Mouse (Mus musculus): Measurements from ENCODE around the gene Nlrc3. TPM values are rescaled to one million over a fixed set of nuclear protein-coding genes. Genes with fewer than 3 reads are reported as not detected.
A peak's percentile ranks its signal among the peaks of the same experiment; 100 is the strongest.

The Nlrc3 gene
- polyA plus RNA-seq, 1 experiment, result 3.8 TPM

GRCm38 (mm10) chr16:3933536-3933935, 42.9 kb downstream of the Nlrc3 start:
- Histone ChIP-seq H3K27me3 (replicated peaks; ENCODE audit: control insufficient read depth, insufficient read depth, low read length) (no peaks in the 10 kb centered on the region), H3K27ac (ENCODE audit: insufficient read depth, low read depth, low read length) (0 out of 2 replicates have a peak overlapping the region, but pooled peaks have one; percentile 44), H3K36me3 (ENCODE audit: control insufficient read depth, insufficient read depth, low read length) (peaks cover 2% of the 10 kb centered on the region), H3K4me1 (ENCODE audit: control insufficient read depth, insufficient read depth, low read length) (peaks cover 4% of the 10 kb centered on the region; the same call in 1 of the 2 replicates), H3K4me3 (ENCODE audit: insufficient read depth, low read depth, low read length) (no peak overlapping the region)
- no peak for TF ChIP-seq POLR2A (IDR thresholded peaks at IDR 0.05; ENCODE audit: low read depth, low read length)
- no peak for TF ChIP-seq CTCF (conservative IDR thresholded peaks at IDR 0.05; ENCODE audit: insufficient read depth, insufficient read length, low read depth, low read length)
- DNase-seq, result no peak
- 87% methylated on average over 6 of the region's 6 CpGs for WGBS

- Histone ChIP-seq H3K4me1 (ENCODE audit: control insufficient read depth, insufficient read depth, low read length) (peaks cover 4% of the 10 kb centered on the region; the same call in 1 of the 2 replicates), H3K27ac (ENCODE audit: insufficient read depth, low read depth, low read length) (no peak overlapping the region), H3K4me3 (ENCODE audit: insufficient read depth, low read depth, low read length) (no peak overlapping the region), H3K36me3 (ENCODE audit: control insufficient read depth, insufficient read depth, low read length) (peaks cover 7% of the 10 kb centered on the region), H3K27me3 (replicated peaks; ENCODE audit: control insufficient read depth, insufficient read depth, low read length) (no peaks in the 10 kb centered on the region)
- no peak for TF ChIP-seq POLR2A (IDR thresholded peaks at IDR 0.05; ENCODE audit: low read depth, low read length)
- TF ChIP-seq CTCF (conservative IDR thresholded peaks at IDR 0.05; ENCODE audit: insufficient read depth, insufficient read length, low read depth, low read length), result no peak
- DNase-seq, result no peak
- 73% methylated on average over 7 of the region's 7 CpGs for WGBS
Measured at GRCm38 (mm10) chr16:3929151-3929550, 47.3 kb downstream of the Nlrc3 start.

DNA sequence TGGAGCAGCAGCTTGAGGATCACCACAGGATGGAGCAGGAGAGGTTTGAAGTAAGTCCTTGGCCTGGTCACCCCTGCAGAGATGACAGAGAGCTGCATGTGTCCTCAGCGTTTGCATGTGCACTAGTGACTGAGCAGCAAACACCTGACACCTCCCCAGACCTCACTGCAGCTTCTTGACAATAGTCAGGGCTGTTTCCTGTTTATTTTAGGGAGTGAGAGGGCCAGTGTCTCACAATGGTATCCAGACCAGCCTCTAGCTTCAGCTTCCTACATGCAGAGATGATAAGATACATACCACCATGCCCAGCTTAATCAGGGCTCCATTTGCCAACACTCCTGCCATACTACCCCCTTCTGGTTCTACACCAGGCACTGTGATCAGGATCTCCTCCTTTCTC, 47.9 kb downstream of the Nlrc3 start:
- H3K36me3 ChIP-seq (ENCODE audit: control insufficient read depth, insufficient read depth, low read length), result peaks cover 7% of the 10 kb centered on the region
- WGBS, result 46% methylated on average over 1 of the region's 1 CpGs
- TF ChIP-seq CTCF (conservative IDR thresholded peaks at IDR 0.05; ENCODE audit: insufficient read depth, insufficient read length, low read depth, low read length), result no peak
- no peaks in the 10 kb centered on the region for H3K27me3 ChIP-seq (replicated peaks; ENCODE audit: control insufficient read depth, insufficient read depth, low read length)
- H3K27ac ChIP-seq (ENCODE audit: insufficient read depth, low read depth, low read length), result no peak overlapping the region
- no peaks in the 10 kb centered on the region for H3K4me1 ChIP-seq (ENCODE audit: control insufficient read depth, insufficient read depth, low read length)
- no peak overlapping the region for H3K4me3 ChIP-seq (ENCODE audit: insufficient read depth, low read depth, low read length)
- no peak for DNase-seq

DNA sequence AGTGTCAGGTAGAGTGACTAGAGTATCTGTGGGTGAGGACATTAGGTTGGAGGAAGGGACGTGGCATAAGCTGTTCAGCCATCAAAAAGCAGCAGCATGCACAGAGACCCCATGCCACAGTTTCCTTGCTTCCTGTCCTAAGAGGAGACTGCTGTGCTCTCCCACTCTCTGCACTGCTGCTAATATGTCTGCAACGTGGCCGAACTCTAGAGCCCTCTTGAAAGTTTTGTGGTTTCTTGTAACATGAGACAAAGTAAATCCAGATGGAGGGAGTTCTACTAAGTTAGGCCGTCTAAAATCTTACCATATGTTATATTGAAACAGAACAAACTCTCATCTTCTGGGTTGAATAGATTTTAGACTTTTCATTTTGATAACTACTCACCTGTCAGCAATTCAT, 52.5 kb downstream of the Nlrc3 start:
- Histone ChIP-seq H3K27ac (ENCODE audit: insufficient read depth, low read depth, low read length) (no peak overlapping the region), H3K4me1 (ENCODE audit: control insufficient read depth, insufficient read depth, low read length) (no peaks in the 10 kb centered on the region), H3K27me3 (replicated peaks; ENCODE audit: control insufficient read depth, insufficient read depth, low read length) (no peaks in the 10 kb centered on the region), H3K4me3 (ENCODE audit: insufficient read depth, low read depth, low read length) (no peak overlapping the region), H3K36me3 (ENCODE audit: control insufficient read depth, insufficient read depth, low read length) (peaks cover 9% of the 10 kb centered on the region)
- 55% methylated on average over 4 of the region's 4 CpGs for WGBS
- DNase-seq, result no peak
- no peak for TF ChIP-seq POLR2A (IDR thresholded peaks at IDR 0.05; ENCODE audit: low read depth, low read length)
- TF ChIP-seq CTCF (conservative IDR thresholded peaks at IDR 0.05; ENCODE audit: insufficient read depth, insufficient read length, low read depth, low read length), result no peak

DNA sequence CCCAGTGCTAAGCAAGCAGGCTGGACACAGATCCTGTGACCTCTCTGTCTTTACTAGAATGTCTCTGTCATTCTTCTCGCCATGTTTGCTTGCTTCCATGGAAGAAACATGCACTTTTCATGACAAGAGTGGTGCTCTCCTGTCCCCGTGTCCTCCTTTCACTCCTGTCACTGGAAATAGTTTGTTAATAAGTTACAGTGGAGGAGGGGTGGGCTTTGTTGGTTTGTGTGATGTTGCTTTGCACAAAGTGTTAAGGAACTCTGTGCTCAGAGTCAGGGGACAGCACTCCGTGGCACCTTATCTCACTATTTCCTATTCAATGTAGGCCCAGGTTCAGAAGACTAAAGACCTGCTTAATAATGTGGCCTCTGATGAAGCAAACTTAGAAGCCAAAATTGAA, 52.9 kb downstream of the Nlrc3 start:
- Histone ChIP-seq H3K4me3 (ENCODE audit: insufficient read depth, low read depth, low read length) (no peak overlapping the region), H3K27me3 (replicated peaks; ENCODE audit: control insufficient read depth, insufficient read depth, low read length) (no peaks in the 10 kb centered on the region), H3K36me3 (ENCODE audit: control insufficient read depth, insufficient read depth, low read length) (peaks cover 9% of the 10 kb centered on the region), H3K27ac (ENCODE audit: insufficient read depth, low read depth, low read length) (no peak overlapping the region), H3K4me1 (ENCODE audit: control insufficient read depth, insufficient read depth, low read length) (no peaks in the 10 kb centered on the region)
- no peak for DNase-seq
- 80% methylated on average over 3 of the region's 3 CpGs for WGBS
- TF ChIP-seq POLR2A (IDR thresholded peaks at IDR 0.05; ENCODE audit: low read depth, low read length) (no peak), CTCF (conservative IDR thresholded peaks at IDR 0.05; ENCODE audit: insufficient read depth, insufficient read length, low read depth, low read length) (no peak)

- H3K4me1 ChIP-seq (ENCODE audit: control insufficient read depth, insufficient read depth, low read length), result no peaks in the 10 kb centered on the region
- peaks cover 13% of the 10 kb centered on the region for H3K36me3 ChIP-seq (ENCODE audit: control insufficient read depth, insufficient read depth, low read length)
- H3K27me3 ChIP-seq (replicated peaks; ENCODE audit: control insufficient read depth, insufficient read depth, low read length), result no peaks in the 10 kb centered on the region
- WGBS, result 94% methylated on average over 2 of the region's 2 CpGs
- no peak overlapping the region for H3K4me3 ChIP-seq (ENCODE audit: insufficient read depth, low read depth, low read length)
- H3K27ac ChIP-seq (ENCODE audit: insufficient read depth, low read depth, low read length), result no peak overlapping the region
- no peak for DNase-seq
- TF ChIP-seq CTCF (conservative IDR thresholded peaks at IDR 0.05; ENCODE audit: insufficient read depth, insufficient read length, low read depth, low read length) (no peak), POLR2A (IDR thresholded peaks at IDR 0.05; ENCODE audit: low read depth, low read length) (no peak)
Measured at GRCm38 (mm10) chr16:3920756-3921155, 55.7 kb downstream of the Nlrc3 start.

DNA sequence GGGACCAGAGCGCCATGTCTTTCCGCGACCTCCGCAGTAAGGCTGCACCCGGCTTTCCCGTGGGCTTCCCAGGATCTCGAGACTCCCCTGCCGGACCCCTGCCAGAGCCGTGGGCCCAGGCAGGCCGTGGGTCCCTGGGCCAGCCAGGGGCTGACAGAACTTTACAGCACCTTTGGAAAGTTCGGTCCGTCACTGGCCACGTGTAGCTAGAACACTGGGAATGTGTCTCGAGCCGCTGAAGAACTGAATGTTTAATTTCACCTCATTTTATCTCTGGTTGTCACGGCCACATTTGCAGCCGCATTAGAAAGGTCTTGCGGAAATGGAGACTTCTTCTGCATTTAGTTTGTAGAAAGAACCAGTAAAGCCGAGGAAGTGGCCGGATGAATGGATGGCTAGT, 67.3 kb downstream of the Nlrc3 start:
- H3K27ac ChIP-seq (ENCODE audit: insufficient read depth, low read depth, low read length), result peak overlapping the region; percentile 45
- no peak for TF ChIP-seq CTCF (conservative IDR thresholded peaks at IDR 0.05; ENCODE audit: insufficient read depth, insufficient read length, low read depth, low read length)
- no peak for TF ChIP-seq POLR2A (IDR thresholded peaks at IDR 0.05; ENCODE audit: low read depth, low read length)

More for the DNA sequence above, 67.3 kb downstream of the Nlrc3 start:
- peaks cover 1% of the 10 kb centered on the region; the same call in 1 of the 2 replicates for H3K36me3 ChIP-seq (ENCODE audit: control insufficient read depth, insufficient read depth, low read length)
- no peak for DNase-seq
- H3K27me3 ChIP-seq (replicated peaks; ENCODE audit: control insufficient read depth, insufficient read depth, low read length), result no peaks in the 10 kb centered on the region
- peak overlapping the region; percentile 74 for H3K4me3 ChIP-seq (ENCODE audit: insufficient read depth, low read depth, low read length)
- H3K4me1 ChIP-seq (ENCODE audit: control insufficient read depth, insufficient read depth, low read length), result peaks cover 4% of the 10 kb centered on the region; the same call in 1 of the 2 replicates
- WGBS, result 2% methylated on average over 20 of the region's 20 CpGs
